Mouse (Mus musculus): Measurements from ENCODE around the gene Rasip1.

The Rasip1 gene

DNA sequence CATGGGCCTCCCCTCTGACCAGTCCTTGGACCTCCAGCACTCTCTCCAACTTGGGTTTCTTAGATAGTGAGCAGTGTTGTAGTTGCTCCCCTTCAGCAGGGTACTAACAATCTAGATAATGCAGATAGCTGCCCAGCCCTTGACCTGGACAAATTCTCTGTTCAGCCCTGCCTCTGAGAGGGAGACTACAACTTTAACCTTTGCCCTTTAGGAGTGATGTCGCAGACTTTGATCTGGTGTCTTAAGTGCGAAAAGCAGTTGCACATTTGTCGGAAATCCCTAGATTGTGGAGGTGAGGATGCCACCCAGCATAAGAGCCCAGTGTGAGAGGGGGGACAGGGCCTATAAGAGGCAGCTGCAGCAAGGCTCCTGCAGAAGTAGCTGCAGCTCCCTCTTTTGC, 2.6 kb upstream of the Rasip1 start:
- no peak for DNase-seq (ENCODE audit: low read depth, low spot score)

GRCm38 (mm10) chr7:45625481-45625880, 1.8 kb upstream of the Rasip1 start:
- no peak for DNase-seq (ENCODE audit: low read depth, low spot score)

DNA sequence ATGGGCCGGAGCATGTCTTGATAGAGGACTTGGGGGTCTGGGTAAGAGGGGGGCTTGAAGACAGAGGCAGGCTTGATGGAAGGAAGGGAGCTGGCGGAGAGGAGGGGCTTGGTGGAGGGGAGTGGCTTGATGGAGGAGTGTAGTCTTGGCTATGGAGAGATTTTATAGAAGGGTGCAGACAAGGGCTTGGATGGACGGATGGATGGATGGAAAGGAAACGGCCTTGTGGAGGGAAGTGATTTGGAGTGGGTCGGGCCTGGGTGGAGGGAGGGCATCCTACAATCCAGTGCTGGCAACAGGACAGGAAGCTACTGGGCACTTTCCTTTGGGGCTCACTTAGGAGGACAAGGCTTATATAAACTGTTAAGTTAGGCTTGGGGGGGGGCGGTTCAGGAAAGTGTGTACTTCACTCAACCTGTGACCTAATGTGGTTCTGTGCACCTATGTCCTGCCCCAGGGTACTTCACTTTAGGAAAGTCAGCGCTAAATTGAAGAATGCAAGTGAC, 664 bp upstream of the Rasip1 start:
- DNase-seq (ENCODE audit: low read depth, low spot score), result no peak

DNA sequence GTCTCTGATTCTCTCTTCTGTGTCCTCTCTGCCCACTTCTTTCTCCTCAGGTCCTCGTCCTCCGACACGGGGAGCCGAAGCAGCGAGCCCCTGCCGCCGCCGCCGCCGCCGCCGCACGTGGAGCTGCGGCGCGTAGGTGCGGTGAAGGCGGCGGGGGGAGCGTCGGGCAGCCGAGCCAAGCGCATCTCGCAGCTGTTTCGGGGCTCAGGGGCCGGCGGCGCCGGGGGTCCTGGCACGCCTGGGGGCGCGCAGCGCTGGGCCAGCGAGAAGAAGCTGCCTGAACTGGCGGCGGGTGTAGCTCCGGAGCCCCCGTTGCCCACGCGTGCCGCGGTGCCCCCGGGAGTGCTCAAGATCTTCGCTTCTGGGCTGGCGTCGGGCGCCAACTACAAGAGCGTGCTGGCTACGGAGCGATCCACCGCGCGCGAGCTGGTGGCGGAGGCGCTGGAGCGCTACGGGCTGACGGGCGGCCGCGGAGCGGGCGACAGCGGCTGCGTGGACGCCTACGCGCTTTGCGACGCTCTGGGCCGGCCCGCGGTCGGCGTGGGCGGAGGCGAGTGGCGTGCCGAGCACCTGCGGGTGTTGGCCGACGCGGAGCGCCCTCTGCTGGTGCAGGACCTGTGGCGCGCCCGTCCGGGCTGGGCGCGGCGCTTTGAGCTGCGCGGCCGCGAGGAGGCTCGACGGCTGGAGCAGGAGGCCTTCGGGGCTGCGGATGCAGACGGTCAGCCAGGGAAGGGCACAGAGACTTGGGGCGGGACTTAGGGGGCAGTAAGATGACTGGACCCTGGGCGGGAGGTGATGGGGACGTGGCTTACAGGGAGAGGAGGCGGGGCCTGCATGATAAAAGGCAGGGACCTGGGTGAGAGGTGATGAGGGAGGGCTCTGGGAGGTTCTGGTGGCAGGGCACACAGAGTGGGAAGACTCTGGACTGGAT, 1.3 kb downstream of the Rasip1 start:
- DNase-seq (ENCODE audit: low read depth, low spot score), result peak; percentile 93

GRCm38 (mm10) chr7:45630064-45630907, 3.0 kb downstream of the Rasip1 start:
- no peak for DNase-seq (ENCODE audit: low read depth, low spot score)

DNA sequence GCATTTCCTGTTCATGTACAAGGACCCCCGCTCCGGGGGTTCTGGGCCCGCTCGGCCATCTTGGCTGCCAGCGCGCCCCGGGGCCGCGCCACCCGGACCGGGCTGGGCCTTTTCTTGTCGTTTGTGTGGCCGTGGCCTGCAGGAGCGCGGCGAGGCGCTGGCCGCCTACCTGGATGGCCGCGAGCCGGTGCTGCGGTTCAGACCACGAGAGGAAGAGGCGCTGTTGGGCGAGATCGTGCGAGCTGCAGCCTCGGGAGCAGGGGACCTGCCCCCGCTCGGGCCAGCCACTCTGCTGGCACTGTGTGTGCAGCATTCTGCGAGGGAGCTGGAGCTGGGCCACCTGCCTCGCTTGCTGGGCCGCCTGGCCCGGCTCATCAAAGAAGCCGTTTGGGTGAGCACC, 5.2 kb downstream of the Rasip1 start:
- no peak for DNase-seq (ENCODE audit: low read depth, low spot score)

DNA sequence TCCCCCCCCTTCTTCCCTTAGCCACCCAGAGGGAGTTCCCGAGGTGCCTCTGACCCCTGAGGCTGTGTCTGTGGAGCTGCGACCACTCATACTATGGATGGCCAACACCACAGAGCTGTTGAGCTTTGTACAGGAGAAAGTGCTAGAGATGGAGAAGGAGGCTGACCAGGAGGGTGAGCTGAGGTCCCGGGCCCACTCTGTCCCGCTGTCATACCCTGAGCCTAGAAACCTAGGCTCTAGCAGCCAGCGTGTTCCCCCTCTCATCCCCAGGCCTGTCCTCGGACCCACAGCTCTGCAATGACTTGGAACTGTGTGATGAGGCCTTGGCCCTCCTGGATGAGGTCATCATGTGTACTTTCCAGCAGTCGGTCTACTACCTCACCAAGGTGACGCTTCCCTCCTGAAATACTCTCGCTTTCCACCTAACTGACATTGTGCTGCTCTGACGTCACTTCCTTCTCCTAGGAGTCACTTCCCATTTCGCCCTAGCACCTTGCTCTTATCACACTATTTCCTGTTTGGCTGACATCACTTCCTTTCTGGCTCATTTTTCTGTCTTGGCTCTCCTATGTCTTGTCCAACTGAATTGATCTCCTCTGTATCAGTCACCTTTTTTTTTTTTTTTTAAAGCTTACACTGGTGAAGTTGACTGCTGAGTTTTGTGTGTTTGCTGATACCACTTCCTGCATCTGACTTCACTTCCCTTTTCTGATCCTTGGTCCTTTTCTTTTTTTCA, 7.8 kb downstream of the Rasip1 start:
- DNase-seq (ENCODE audit: low read depth, low spot score), result no peak

DNA sequence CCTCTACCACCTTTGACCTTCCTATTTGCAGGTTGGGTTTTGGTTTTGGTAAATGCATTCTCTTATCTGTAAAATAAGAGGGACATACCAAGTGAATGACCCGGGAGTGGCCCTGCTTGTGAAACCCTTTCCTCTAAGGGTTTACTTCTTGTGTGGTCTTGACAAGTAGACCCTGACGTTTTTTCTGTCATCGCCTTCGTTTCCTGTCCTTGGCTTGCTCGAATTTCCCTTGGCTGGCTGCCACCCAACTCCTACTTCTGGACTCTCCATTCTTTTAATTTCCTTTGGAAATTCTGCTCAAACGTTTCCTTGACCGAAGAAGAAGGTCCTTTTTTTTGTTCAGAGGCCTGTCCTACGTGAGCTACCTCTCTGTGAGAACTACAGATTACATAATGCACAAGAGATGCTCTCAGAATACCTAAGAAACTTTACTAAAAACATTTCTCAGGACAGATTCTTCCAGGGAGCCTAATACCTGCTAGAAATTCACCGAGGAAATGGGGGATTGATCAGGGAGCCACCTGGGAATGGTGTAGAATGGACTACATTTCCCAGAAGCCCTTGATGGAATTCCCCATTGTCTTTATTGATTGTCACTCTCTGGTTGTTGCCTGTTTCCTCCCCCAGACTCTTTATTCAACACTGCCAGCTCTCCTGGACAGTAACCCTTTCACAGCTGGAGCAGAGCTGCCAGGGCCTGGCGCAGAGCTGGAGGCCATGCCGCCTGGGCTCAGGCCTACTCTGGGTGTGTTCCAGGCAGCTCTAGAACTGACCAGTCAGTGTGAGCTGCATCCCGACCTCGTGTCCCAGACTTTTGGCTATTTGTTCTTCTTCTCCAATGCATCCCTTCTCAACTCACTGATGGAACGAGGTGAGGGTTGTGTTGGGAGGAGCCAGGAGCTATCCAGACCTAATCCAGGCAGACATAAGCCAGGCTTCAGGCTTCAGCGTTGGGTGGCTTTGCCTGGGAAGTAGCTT, 8.7 kb downstream of the Rasip1 start:
- DNase-seq (ENCODE audit: low read depth, low spot score), result no peak

DNA sequence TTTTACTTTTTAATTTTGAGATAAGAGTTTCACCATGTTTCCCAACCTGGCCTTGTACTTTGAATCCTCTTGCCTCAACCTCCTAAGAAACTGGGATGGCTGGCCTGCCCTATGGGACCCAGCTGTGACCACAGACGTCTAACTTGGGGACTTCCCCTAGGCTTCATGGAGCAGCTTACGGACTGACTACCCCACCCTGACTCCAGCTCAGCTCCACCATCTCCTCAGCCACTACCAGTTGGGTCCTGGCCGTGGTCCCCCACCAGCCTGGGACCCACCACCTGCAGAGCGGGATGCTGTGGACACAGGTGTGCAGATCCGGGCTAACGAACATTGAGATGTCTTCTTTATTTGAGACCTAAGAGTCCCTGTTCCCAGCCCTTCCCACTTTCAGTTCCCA, 10.4 kb downstream of the Rasip1 start:
- no peak for DNase-seq (ENCODE audit: low read depth, low spot score)

DNA sequence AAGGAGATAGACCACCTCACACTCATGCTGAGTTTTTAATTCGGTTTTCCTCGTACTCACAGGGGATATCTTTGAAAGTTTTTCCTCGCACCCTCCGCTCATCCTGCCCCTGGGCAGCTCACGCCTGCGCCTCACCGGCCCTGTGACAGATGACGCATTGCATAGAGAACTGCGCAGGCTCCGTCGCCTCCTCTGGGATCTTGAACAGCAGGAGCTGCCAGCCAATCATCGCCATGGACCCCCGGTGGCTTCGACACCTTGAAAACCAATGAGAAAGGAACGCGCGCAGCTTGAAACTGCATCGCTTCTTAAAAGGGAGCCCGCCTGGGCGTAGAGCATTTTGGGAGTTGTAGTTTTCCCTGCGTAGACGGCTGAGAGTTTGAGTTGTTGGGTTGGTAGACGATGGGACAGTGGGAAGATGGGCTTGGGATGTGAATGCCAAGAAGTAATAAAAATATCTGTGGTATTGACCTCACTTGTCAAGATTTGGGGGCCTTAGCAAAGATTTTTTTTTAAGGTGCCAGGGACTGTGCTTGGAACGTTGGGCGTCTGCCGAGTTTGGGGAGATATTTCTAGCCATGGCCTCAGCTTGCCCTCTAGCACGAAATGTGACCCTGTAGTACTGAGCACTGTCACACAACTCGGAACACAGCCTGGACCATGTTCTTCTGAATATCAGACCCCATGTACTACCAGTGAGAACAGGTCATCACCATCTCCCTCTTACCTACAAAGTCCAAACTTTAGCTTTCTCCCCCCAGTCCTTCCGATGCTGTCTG, 11.5 kb downstream of the Rasip1 start:
- DNase-seq (ENCODE audit: low read depth, low spot score), result peak; percentile 98

GRCm38 (mm10) chr7:45639561-45640027, 12.3 kb downstream of the Rasip1 start, which contains the start of gene Mamstr:
TSS of gene Mamstr (plus strand) at chr7:45639977.
- peak; percentile 50 for DNase-seq (ENCODE audit: low read depth, low spot score)

DNA sequence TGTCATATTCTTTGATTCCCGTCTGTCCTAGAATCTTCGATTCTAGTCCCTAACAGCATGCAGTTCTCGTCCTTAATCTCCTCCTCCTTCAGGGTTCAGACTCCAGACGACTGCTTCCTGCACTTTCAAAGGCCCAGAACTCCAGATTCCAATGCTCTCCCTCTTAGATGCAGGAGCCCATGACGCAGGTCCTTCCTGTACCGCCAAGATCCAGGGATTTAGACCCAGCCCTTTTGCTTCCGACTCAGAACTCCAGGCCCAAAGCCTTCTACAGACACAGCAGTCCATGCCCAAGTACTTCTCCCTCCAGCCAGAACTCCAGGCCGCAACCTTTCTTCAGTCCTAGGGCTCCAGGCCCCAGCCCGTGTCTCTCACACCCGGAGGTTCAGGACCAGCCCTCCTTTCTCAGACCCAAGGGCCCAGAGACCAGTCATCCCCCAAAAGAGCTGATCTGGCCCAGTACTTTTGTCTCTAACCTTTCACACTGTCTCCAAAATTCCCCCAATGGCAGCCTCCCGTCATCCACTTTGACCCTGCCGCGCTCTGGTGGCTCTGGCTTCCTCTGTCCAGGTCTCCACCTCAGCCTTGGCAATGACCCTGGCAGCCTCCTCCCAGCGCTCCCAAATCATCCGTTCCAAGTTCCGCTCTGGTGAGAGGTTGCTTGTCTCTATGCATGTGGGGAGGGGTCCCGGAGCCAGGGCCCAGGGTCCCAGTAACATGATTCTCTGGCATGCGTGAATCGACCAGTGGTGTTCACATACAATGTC, 13.1 kb downstream of the Rasip1 start:
- DNase-seq (ENCODE audit: low read depth, low spot score), result no peak

- no peak for DNase-seq (ENCODE audit: low read depth, low spot score)
Observed at GRCm38 (mm10) chr7:45641391-45642040, 14.2 kb downstream of the Rasip1 start.

GRCm38 (mm10) chr7:45642083-45642482, 14.8 kb downstream of the Rasip1 start:
- no peak for DNase-seq (ENCODE audit: low read depth, low spot score)

- DNase-seq (ENCODE audit: low read depth, low spot score), result no peak
Observed at GRCm38 (mm10) chr7:45642503-45643255, 15.4 kb downstream of the Rasip1 start.

GRCm38 (mm10) chr7:45643441-45644178, 16.3 kb downstream of the Rasip1 start:
- DNase-seq (ENCODE audit: low read depth, low spot score), result peak; percentile 98

DNA sequence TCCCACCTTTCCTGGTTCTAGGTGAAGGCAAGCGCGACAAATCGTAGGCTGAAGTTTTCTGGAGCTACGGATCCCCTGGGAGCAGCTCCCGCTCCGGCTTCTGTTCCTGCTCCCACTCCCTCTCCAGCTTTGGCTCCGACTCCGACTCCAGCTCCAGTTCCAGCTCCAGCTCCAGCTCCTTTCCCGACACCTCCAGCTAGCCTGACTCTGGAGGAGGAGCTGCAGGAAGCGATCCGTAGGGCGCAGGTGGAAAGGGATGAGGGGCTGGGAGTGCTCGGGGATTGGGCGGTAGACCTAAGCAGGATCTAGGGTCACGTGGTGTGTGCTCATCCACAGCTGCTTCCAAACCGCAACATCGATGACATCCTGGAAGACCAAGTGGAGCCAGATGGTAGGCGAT, 16.9 kb downstream of the Rasip1 start:
- DNase-seq (ENCODE audit: low read depth, low spot score), result peak; percentile 79

Data from mesoderm, embryonic 11.5 days (tissue).